Mouse (Mus musculus) right cerebral cortex, postnatal 10 days (tissue): ENCODE results near the gene Clps.

ENCODE experiments used
- DNase-seq, 2 experiments: peaks; one replicate each; pipeline ENCODE4 v3.0.0; 2021; ENCODE audit warnings: low spot score in 2 of 2

Gene Clps

GRCm38 (mm10) chr17:28518615-28519071 is 41.9 kb downstream of the Clps start:
- peak in 1 of 2 experiments; percentile 30 for DNase-seq

GRCm38 (mm10) chr17:28517956-28518614 is 42.5 kb downstream of the Clps start:
- peak; percentile 87 to 92 for DNase-seq

- DNase-seq, result peak; percentile 60 to 72
These were observed 43.1 kb downstream of the Clps start, which contains the start of gene Fkbp5 for GRCm38 (mm10) chr17:28517441-28517955. Gene Fkbp5, minus strand, starts transcription at chr17:28517527.

GRCm38 (mm10) chr17:28516881-28517280 is 43.7 kb downstream of the Clps start:
- DNase-seq, result no peak

- no peak for DNase-seq
These were observed 44.9 kb downstream of the Clps start for GRCm38 (mm10) chr17:28515431-28516341.

GRCm38 (mm10) chr17:28514555-28514954 is 46.0 kb downstream of the Clps start:
- DNase-seq, result no peak

GRCm38 (mm10) chr17:28513844-28514243 is 46.7 kb downstream of the Clps start:
- DNase-seq, result no peak

GRCm38 (mm10) chr17:28513337-28513736 is 47.2 kb downstream of the Clps start:
- DNase-seq, result no peak

- no peak for DNase-seq
These were observed 47.9 kb downstream of the Clps start for GRCm38 (mm10) chr17:28512696-28513095.

GRCm38 (mm10) chr17:28511616-28512541 is 48.7 kb downstream of the Clps start:
- DNase-seq, result no peak

- DNase-seq, result no peak
These were observed 49.9 kb downstream of the Clps start for GRCm38 (mm10) chr17:28510445-28511342.
